Mouse (Mus musculus) retina, adult 2 months (tissue): ENCODE measurements around the gene Gm2381.
"Not testable (repeated sequence)": the region's sequence is repeated elsewhere in the genome, so short reads cannot be mapped to it uniquely, and the experiment has no call there.

Experiments
- DNase-seq: peaks from one replicate; pipeline ENCODE4 v3.0.0-alpha.2; 2012; ENCODE audit warnings: low read depth, low spot score

Gene Gm2381

DNA sequence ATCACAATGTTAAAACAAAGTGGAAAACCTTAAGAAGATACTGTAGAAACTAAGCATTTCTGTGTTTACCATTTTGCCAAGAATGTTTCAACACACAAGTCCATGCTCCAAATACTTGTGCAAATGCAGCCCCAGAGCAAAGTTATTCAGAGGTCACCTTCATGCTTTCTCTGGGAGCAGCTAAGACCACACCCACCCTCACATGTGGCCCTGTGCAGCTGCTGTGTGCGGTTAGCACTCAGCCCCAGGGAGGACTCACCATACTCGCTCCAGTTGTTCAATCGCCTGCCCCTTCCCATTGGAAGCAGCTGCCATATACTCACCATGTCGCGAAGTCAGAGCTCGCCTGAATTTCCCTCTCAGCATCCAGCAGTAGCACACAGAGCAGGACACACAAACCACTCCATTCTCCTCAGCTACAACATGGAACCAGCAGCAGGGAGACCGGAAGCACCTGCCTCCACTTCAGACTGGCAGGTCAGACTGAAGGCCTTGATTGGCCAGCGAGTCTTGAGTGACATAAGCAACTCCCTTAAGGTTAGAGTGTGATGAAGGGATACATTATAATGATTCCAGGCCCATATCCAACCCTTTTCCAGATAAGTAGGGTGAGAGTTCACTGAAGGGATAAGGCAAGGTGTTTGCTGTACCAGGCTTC, at the start of gene Gm2381:
TSS of gene Gm2381 (minus strand) at position 434 of the 658 bp plus-strand sequence.
- DNase-seq, result not testable (repeated sequence)

DNA sequence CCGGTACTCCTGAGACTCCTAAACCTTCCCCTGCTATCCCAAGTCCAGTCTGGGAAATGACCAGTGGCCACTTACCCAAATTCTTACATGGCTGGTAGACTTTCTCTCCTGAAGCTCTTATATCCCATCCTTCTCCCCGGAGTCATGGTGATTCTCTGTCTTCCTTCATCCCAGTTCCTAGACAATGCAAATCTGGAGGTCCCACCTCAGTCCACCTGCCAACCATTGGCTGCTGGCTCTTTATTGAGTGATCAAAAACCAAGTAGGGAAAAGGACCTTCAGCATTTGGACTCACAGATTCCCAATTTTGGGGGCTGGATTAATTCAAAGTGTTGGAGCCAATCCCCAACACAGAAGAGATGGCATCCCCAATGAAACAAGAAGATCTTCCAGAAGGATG, 31.0 kb upstream of the Gm2381 start:
- not testable (repeated sequence) for DNase-seq

DNA sequence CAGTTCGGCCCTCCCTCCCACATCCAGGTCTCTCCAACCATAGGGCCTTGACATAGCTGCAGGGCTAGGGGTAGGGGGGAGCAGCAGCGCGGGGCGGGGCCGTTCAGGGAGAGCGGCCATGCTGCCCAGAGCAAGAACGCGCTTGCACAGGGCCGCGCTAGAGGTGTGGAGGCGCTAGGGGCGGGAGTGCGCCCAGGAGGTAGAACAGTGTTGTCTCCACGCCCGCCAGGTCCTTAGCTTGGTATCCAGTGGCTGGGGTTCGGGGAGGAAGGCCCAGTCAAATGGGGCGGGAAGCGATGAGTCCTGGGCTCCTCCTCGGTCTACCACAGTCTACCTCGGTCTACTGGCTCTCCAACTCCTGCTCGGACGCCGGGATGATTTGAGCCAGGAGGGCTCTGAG, 11.1 kb upstream of the Gm2381 start:
- no peak for DNase-seq

DNA sequence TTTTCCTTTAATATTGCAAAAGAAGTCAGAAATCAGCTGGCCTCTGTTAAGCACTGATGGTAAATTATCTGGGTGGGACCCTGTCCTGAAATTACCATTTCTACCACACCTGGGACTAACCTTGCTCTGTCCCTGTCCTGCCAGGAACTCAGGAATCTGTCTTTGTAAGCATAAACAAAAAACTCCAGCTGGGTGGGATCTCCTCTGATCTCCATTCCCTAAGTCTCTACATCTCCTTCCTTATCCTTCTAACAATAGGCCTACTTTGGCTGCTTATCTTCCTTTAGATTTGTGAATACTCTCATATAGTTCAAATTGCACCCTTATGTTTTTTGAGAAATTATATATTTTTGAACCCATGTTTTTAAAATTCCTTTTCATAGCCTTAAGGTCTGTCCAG, 28.7 kb downstream of the Gm2381 start:
- DNase-seq, result not testable (repeated sequence)

DNA sequence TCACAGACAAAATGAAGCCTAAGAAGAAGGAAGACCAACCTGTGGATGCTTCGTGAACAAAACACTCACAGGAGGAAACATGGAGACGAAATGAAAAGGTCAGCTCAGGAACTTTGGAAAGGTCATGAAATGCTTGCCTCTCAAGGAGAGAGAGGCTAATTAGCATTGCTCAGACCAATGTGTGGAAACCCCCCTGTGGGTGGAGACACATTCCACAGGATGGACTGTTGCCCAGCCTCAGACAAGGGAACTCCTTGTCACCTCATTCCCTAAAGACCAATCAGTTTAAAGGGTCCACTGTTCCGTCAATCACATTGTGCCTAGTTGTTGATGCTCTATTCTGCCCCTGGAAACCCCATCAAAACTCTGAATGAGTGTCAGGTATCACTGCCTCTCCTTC, 34.8 kb downstream of the Gm2381 start:
- no peak for DNase-seq

DNA sequence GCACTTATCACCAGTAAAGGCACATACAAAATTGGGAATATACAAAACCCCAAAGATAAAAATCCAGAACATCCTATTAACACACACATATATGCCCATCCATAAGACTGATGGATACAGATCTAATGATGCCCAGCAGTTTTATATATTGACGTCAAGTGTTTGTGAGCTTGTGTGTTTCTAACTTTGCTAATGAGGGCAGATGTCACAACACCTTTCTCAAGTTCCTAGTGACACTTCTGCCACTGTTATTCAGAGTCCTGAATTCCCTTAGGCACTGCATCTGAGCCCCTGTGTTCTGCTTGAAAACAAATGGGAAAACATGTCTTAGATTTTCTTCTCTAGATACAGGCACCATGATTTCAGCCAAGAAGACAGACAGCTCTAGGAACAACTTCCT, 73.6 kb downstream of the Gm2381 start, which contains the start of gene Vmn2r62:
TSS of gene Vmn2r62 (minus strand) at position 101 of the 400 bp plus-strand sequence.
- not testable (repeated sequence) for DNase-seq
